Mouse (Mus musculus) urinary bladder, postnatal 36 days (tissue): Measurements from ENCODE around the gene Mrpl2.

ENCODE experiments used
- DNase-seq, 2 experiments: peaks; one replicate each; pipeline ENCODE4 v3.0.0; 2022; ENCODE audit warnings: low spot score in 2 of 2, mixed read lengths in 1 of 2

Gene Mrpl2

GRCm38 (mm10) chr17:46667712-46668111 is 21.7 kb downstream of the Mrpl2 start:
- no peak for DNase-seq

GRCm38 (mm10) chr17:46669911-46670310 is 23.9 kb downstream of the Mrpl2 start:
- DNase-seq: no peak

GRCm38 (mm10) chr17:46673850-46674529 is 28.0 kb downstream of the Mrpl2 start, which contains the start of gene Rrp36:
Gene Rrp36, minus strand, starts transcription at chr17:46674352.
- DNase-seq: peak; percentile 87 to 92

GRCm38 (mm10) chr17:46674530-46675283 is 28.7 kb downstream of the Mrpl2 start:
- no peak for DNase-seq

GRCm38 (mm10) chr17:46678416-46678815 is 32.4 kb downstream of the Mrpl2 start, which contains the start of gene Mea1:
Gene Mea1, plus strand, starts transcription at chr17:46678793.
- DNase-seq: no peak

- DNase-seq: no peak
These were observed 32.9 kb downstream of the Mrpl2 start for GRCm38 (mm10) chr17:46678911-46679310.

- no peak for DNase-seq
These were observed 34.1 kb downstream of the Mrpl2 start for GRCm38 (mm10) chr17:46679843-46680759.

- peak; percentile 93 to 97 for DNase-seq
These were observed 34.8 kb downstream of the Mrpl2 start, which contains the start of gene Klhdc3 for GRCm38 (mm10) chr17:46680760-46681373. Gene Klhdc3, minus strand, starts transcription at chr17:46680914.

GRCm38 (mm10) chr17:46681466-46682118 is 35.6 kb downstream of the Mrpl2 start:
- no peak for DNase-seq

- DNase-seq: no peak
These were observed 36.8 kb downstream of the Mrpl2 start for GRCm38 (mm10) chr17:46682654-46683389.

GRCm38 (mm10) chr17:46685913-46686312 is 39.9 kb downstream of the Mrpl2 start:
- no peak for DNase-seq

GRCm38 (mm10) chr17:46690665-46691064 is 44.6 kb downstream of the Mrpl2 start:
- no peak for DNase-seq

GRCm38 (mm10) chr17:46691390-46691789 is 45.4 kb downstream of the Mrpl2 start:
- DNase-seq: no peak

GRCm38 (mm10) chr17:46694517-46695063 is 48.6 kb downstream of the Mrpl2 start:
- DNase-seq: no peak

GRCm38 (mm10) chr17:46698515-46698914 is 52.5 kb downstream of the Mrpl2 start:
- DNase-seq: no peak

GRCm38 (mm10) chr17:46699245-46699644 is 53.2 kb downstream of the Mrpl2 start:
- no peak for DNase-seq
